Mouse (Mus musculus) stomach, postnatal 0 days (tissue): ENCODE measurements around the gene Gm47985.

Experiments
- CTCF ChIP-seq: IDR thresholded peaks from 2 replicates; pipeline ENCODE4 v1.5.1; 2016; ENCODE audit warnings: antibody characterized with exemption, low read depth, mild to moderate bottlenecking, moderate library complexity
- EP300 ChIP-seq: optimal IDR thresholded peaks from 2 replicates; pipeline ENCODE3; 2016; ENCODE audit warnings: antibody characterized with exemption

DNA sequence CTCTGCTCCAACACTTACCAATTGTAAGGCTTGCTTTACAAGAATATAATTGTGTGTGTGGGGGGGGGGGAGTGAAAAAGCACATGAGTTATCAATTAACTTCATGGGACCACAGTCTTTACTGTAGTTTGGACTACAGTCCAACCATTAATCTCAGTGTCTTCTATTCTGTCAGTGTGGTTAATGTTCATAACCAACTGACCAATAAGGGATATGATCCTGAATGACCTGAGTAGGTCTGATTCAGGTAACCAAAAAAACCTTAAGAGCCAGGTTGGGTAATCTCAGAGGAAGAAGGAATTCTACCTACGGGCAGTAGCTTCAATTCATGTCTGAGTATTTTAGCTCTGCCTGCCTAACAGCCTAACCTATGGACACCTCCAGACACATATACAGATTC is 42.2 kb downstream of the Gm47985 start:
- TF ChIP-seq CTCF (no peak), EP300 (no peak)
